Mouse (Mus musculus): ENCODE results near the gene Gm17555. TPM values are rescaled to one million over a fixed set of nuclear protein-coding genes. Genes with fewer than 3 reads are reported as not detected.

Gene Gm17555
- polyA plus RNA-seq, 1 experiment from 2014 or later, result not detected

GRCm38 (mm10) chr2:126192129-126192528 lies 22.8 kb upstream of the Gm17555 start:
- Histone ChIP-seq H3K4me3 (ENCODE audit: low read depth, low read length) (no peak overlapping the region), H3K27ac (ENCODE audit: low read depth, low read length) (no peak overlapping the region), H3K4me2 (replicated peaks; ENCODE audit: low read depth) (no peak overlapping the region), H3K36me3 (ENCODE audit: control insufficient read depth, insufficient read depth) (no peaks in the 10 kb centered on the region), H3K4me1 (replicated peaks; ENCODE audit: control insufficient read depth, insufficient read depth, low read length) (no peaks in the 10 kb centered on the region), H3K9ac (ENCODE audit: low read depth, low read length) (no peak overlapping the region), H3K9me3 (ENCODE audit: control insufficient read depth) (no peaks in the 10 kb centered on the region), H3K27me3 (replicated peaks; ENCODE audit: control insufficient read depth, insufficient read depth, low read length) (no peaks in the 10 kb centered on the region)
- TF ChIP-seq CTCF (IDR thresholded peaks at IDR 0.05; ENCODE audit: low read depth), result no peak
- no peak for ATAC-seq
- 83% methylated on average over 2 of the region's 2 CpGs for WGBS

- Histone ChIP-seq H3K36me3 (ENCODE audit: control insufficient read depth, insufficient read depth) (no peaks in the 10 kb centered on the region), H3K9ac (ENCODE audit: low read depth, low read length) (no peak overlapping the region), H3K27ac (ENCODE audit: low read depth, low read length) (no peak overlapping the region), H3K27me3 (replicated peaks; ENCODE audit: control insufficient read depth, insufficient read depth, low read length) (no peaks in the 10 kb centered on the region), H3K9me3 (ENCODE audit: control insufficient read depth) (no peaks in the 10 kb centered on the region), H3K4me2 (replicated peaks; ENCODE audit: low read depth) (no peak overlapping the region), H3K4me3 (ENCODE audit: low read depth, low read length) (no peak overlapping the region), H3K4me1 (replicated peaks; ENCODE audit: control insufficient read depth, insufficient read depth, low read length) (no peaks in the 10 kb centered on the region)
- ATAC-seq, result no peak
- no peak for TF ChIP-seq CTCF (IDR thresholded peaks at IDR 0.05; ENCODE audit: low read depth)
- WGBS, result 73% methylated on average over 12 of the region's 12 CpGs
Observed at GRCm38 (mm10) chr2:126195631-126196356, 19.1 kb upstream of the Gm17555 start.

- no peak for ATAC-seq
- Histone ChIP-seq H3K27ac (ENCODE audit: low read depth, low read length) (no peak overlapping the region), H3K9me3 (ENCODE audit: control insufficient read depth) (no peaks in the 10 kb centered on the region), H3K27me3 (replicated peaks; ENCODE audit: control insufficient read depth, insufficient read depth, low read length) (no peaks in the 10 kb centered on the region), H3K9ac (ENCODE audit: low read depth, low read length) (no peak overlapping the region), H3K4me2 (replicated peaks; ENCODE audit: low read depth) (no peak overlapping the region), H3K4me3 (ENCODE audit: low read depth, low read length) (no peak overlapping the region), H3K36me3 (ENCODE audit: control insufficient read depth, insufficient read depth) (no peaks in the 10 kb centered on the region), H3K4me1 (replicated peaks; ENCODE audit: control insufficient read depth, insufficient read depth, low read length) (no peaks in the 10 kb centered on the region)
- WGBS, result 75% methylated on average over 3 of the region's 3 CpGs
- no peak for TF ChIP-seq CTCF (IDR thresholded peaks at IDR 0.05; ENCODE audit: low read depth)
Observed at GRCm38 (mm10) chr2:126198971-126199370, 15.9 kb upstream of the Gm17555 start.

GRCm38 (mm10) chr2:126211011-126211680 lies 3.8 kb upstream of the Gm17555 start:
- Histone ChIP-seq H3K27me3 (replicated peaks; ENCODE audit: control insufficient read depth, insufficient read depth, low read length) (no peaks in the 10 kb centered on the region), H3K4me1 (replicated peaks; ENCODE audit: control insufficient read depth, insufficient read depth, low read length) (no peaks in the 10 kb centered on the region), H3K9me3 (ENCODE audit: control insufficient read depth) (no peaks in the 10 kb centered on the region), H3K36me3 (ENCODE audit: control insufficient read depth, insufficient read depth) (no peaks in the 10 kb centered on the region), H3K9ac (ENCODE audit: low read depth, low read length) (no peak overlapping the region), H3K27ac (ENCODE audit: low read depth, low read length) (no peak overlapping the region), H3K4me3 (ENCODE audit: low read depth, low read length) (no peak overlapping the region), H3K4me2 (replicated peaks; ENCODE audit: low read depth) (no peak overlapping the region)
- no peak for TF ChIP-seq CTCF (IDR thresholded peaks at IDR 0.05; ENCODE audit: low read depth)
- 84% methylated on average over 6 of the region's 6 CpGs for WGBS
- no peak for ATAC-seq

GRCm38 (mm10) chr2:126227581-126227980 lies 12.7 kb downstream of the Gm17555 start:
- ATAC-seq, result no peak
- WGBS, result 83% methylated on average over 4 of the region's 4 CpGs
- no peaks in the 10 kb centered on the region for H3K36me3 ChIP-seq (ENCODE audit: control insufficient read depth, insufficient read depth)
- no peaks in the 10 kb centered on the region for H3K27me3 ChIP-seq (replicated peaks; ENCODE audit: control insufficient read depth, insufficient read depth, low read length)
- H3K4me3 ChIP-seq (ENCODE audit: low read depth, low read length), result no peak overlapping the region
- no peak for TF ChIP-seq CTCF (IDR thresholded peaks at IDR 0.05; ENCODE audit: low read depth)
- H3K27ac ChIP-seq (ENCODE audit: low read depth, low read length), result no peak overlapping the region
- H3K4me1 ChIP-seq (replicated peaks; ENCODE audit: control insufficient read depth, insufficient read depth, low read length), result no peaks in the 10 kb centered on the region
- H3K9ac ChIP-seq (ENCODE audit: low read depth, low read length), result no peak overlapping the region
- no peak overlapping the region for H3K4me2 ChIP-seq (replicated peaks; ENCODE audit: low read depth)
- no peaks in the 10 kb centered on the region for H3K9me3 ChIP-seq (ENCODE audit: control insufficient read depth)

GRCm38 (mm10) chr2:126231731-126232130 lies 16.8 kb downstream of the Gm17555 start:
- 89% methylated on average over 1 of the region's 1 CpGs for WGBS

More at GRCm38 (mm10) chr2:126231731-126232130, 16.8 kb downstream of the Gm17555 start:
- Histone ChIP-seq H3K4me1 (replicated peaks; ENCODE audit: control insufficient read depth, insufficient read depth, low read length) (no peaks in the 10 kb centered on the region), H3K9me3 (ENCODE audit: control insufficient read depth) (no peaks in the 10 kb centered on the region), H3K4me3 (ENCODE audit: low read depth, low read length) (no peak overlapping the region), H3K27ac (ENCODE audit: low read depth, low read length) (no peak overlapping the region), H3K27me3 (replicated peaks; ENCODE audit: control insufficient read depth, insufficient read depth, low read length) (no peaks in the 10 kb centered on the region), H3K9ac (ENCODE audit: low read depth, low read length) (no peak overlapping the region), H3K4me2 (replicated peaks; ENCODE audit: low read depth) (no peak overlapping the region), H3K36me3 (ENCODE audit: control insufficient read depth, insufficient read depth) (no peaks in the 10 kb centered on the region)
- ATAC-seq, result no peak
- TF ChIP-seq CTCF (IDR thresholded peaks at IDR 0.05; ENCODE audit: low read depth), result no peak

Measured in intestine, postnatal 0 days (tissue).